Mouse (Mus musculus) ES-Bruce4 (cell line): ENCODE measurements around the gene Dpp6. TPM values are rescaled to one million over a fixed set of nuclear protein-coding genes. Genes with fewer than 3 reads are reported as not detected.

Source experiments
- H3K27ac ChIP-seq: 2 replicates; pipeline ENCODE4 v1.5.1; 2012; ENCODE audit warnings: low read length, inconsistent platforms; ENCODE audit not compliant: insufficient read depth
- H3K27me3 ChIP-seq: 2 replicates; pipeline ENCODE4 v1.6.1; 2012; ENCODE audit warnings: mild to moderate bottlenecking, low read length, inconsistent platforms; ENCODE audit not compliant: control insufficient read depth, poor library complexity, insufficient read depth, severe bottlenecking
- H3K36me3 ChIP-seq: 2 replicates; pipeline ENCODE4 v1.6.1; 2012; ENCODE audit warnings: inconsistent platforms, mild to moderate bottlenecking, low read length, moderate library complexity; ENCODE audit not compliant: control insufficient read depth, poor library complexity, insufficient read depth, severe bottlenecking
- H3K4me1 ChIP-seq: one replicate; pipeline ENCODE4 v1.8.1; 2011; ENCODE audit warnings: low read length; ENCODE audit not compliant: control insufficient read depth, insufficient read depth
- H3K4me3 ChIP-seq: 2 replicates; pipeline ENCODE4 v1.5.1; 2011; ENCODE audit warnings: low read depth, mild to moderate bottlenecking, low read length
- H3K9ac ChIP-seq: 2 replicates; pipeline ENCODE4 v1.6.1; 2012; ENCODE audit warnings: low read depth, mild to moderate bottlenecking, inconsistent platforms; ENCODE audit not compliant: poor library complexity, severe bottlenecking
- H3K9me3 ChIP-seq: replicated peaks from 2 replicates; pipeline ENCODE4 v1.6.1; 2012; ENCODE audit warnings: mild to moderate bottlenecking, low read length, inconsistent platforms; ENCODE audit not compliant: control insufficient read depth, poor library complexity, insufficient read depth, severe bottlenecking
- CTCF ChIP-seq: IDR thresholded peaks from one replicate; pipeline ENCODE4 v1.8.1; 2011; ENCODE audit warnings: low read depth, low read length
- EP300 ChIP-seq: IDR thresholded peaks from 2 replicates; pipeline ENCODE4 v1.6.1; 2011; ENCODE audit warnings: low read depth, low read length; ENCODE audit not compliant: insufficient read depth
- POLR2A ChIP-seq: IDR thresholded peaks from one replicate; pipeline ENCODE4 v1.8.1; 2011; ENCODE audit warnings: low read length; ENCODE audit not compliant: insufficient read depth
- polyA plus RNA-seq: library from polyadenylated mRNA; stranded (reverse); fragments of >200 nt; gene quantifications from 2 replicates; pipeline ENCODE4 v1.2.4, GENCODE M21; 2011; ENCODE audit warnings: low read depth; ENCODE audit not compliant: missing spikeins, insufficient read depth, insufficient read length

Dpp6 gene
- polyA plus RNA-seq, 1 experiment: 4.1 TPM

GRCm38 (mm10) chr5:27656101-27656500 lies 839.1 kb downstream of the Dpp6 start:
- Histone ChIP-seq H3K27me3 (no peaks in the 10 kb centered on the region), H3K9me3 (no peaks in the 10 kb centered on the region), H3K36me3 (no peaks in the 10 kb centered on the region), H3K4me3 (no peak overlapping the region), H3K27ac (no peak overlapping the region), H3K9ac (no peak overlapping the region), H3K4me1 (no peaks in the 10 kb centered on the region)
- TF ChIP-seq CTCF: no peak
- no peak for TF ChIP-seq EP300
- TF ChIP-seq POLR2A: no peak

DNA sequence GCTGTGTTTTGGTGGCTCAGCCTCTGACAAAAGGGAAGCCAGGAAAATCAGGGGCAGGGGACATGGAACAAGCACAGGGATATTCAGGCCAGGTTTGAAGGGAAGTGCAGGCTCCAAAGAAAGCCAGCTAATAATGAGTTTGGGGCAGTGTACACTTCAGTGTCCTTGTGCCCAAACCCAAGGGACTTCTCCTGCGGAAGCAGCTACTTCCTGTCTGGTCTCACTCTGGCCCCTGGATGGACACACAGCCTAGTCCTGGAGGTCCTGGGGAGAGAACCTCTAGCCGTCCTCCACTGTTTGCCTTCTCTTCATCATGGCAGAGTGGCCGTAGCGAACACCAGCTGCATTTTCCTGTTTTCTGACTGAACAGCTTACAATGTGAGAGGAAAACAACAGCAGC lies 840.7 kb downstream of the Dpp6 start:
- Histone ChIP-seq H3K9me3 (no peaks in the 10 kb centered on the region), H3K4me1 (no peaks in the 10 kb centered on the region), H3K27ac (no peak overlapping the region), H3K36me3 (no peaks in the 10 kb centered on the region), H3K4me3 (no peak overlapping the region), H3K27me3 (no peaks in the 10 kb centered on the region), H3K9ac (no peak overlapping the region)
- TF ChIP-seq EP300 (no peak), CTCF (no peak), POLR2A (no peak)

GRCm38 (mm10) chr5:27658165-27658564 lies 841.2 kb downstream of the Dpp6 start:
- Histone ChIP-seq H3K4me1 (no peaks in the 10 kb centered on the region), H3K27me3 (no peaks in the 10 kb centered on the region), H3K9ac (no peak overlapping the region), H3K4me3 (no peak overlapping the region), H3K27ac (no peak overlapping the region), H3K9me3 (no peaks in the 10 kb centered on the region), H3K36me3 (no peaks in the 10 kb centered on the region)
- TF ChIP-seq POLR2A: no peak
- no peak for TF ChIP-seq CTCF
- TF ChIP-seq EP300: no peak

DNA sequence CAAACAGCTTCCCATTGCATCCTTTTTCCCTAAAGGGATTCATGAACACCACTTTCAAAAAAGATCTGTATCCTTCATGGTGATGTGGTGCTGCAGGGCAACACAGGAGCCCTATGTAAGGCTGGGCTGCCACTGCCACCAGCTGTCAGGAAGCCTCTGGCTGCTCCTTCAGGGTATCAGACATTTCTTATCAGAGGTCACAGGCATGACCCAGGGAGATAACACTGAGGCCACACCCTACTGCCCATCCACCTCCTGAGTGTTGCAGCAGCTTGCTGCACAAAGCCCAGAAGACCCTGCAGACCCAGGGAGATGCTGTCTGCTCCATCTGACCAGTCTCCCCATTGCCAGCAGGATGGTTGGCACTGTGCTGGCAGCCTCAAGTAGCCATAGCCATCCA lies 841.6 kb downstream of the Dpp6 start:
- no peak overlapping the region for H3K4me3 ChIP-seq
- no peak overlapping the region for H3K9ac ChIP-seq
- TF ChIP-seq EP300 (no peak), POLR2A (no peak), CTCF (no peak)

GRCm38 (mm10) chr5:27659019-27659418 lies 842.0 kb downstream of the Dpp6 start:
- TF ChIP-seq EP300 (no peak), CTCF (no peak), POLR2A (no peak)
- Histone ChIP-seq H3K4me3 (no peak overlapping the region), H3K36me3 (no peaks in the 10 kb centered on the region)

More for the DNA sequence above, 841.6 kb downstream of the Dpp6 start:
- no peaks in the 10 kb centered on the region for H3K27me3 ChIP-seq
- H3K36me3 ChIP-seq: no peaks in the 10 kb centered on the region
- H3K9me3 ChIP-seq: no peaks in the 10 kb centered on the region
- no peaks in the 10 kb centered on the region for H3K4me1 ChIP-seq
- no peak overlapping the region for H3K27ac ChIP-seq

GRCm38 (mm10) chr5:27659781-27660180 lies 842.8 kb downstream of the Dpp6 start:
- Histone ChIP-seq H3K4me1 (no peaks in the 10 kb centered on the region), H3K36me3 (no peaks in the 10 kb centered on the region), H3K27ac (no peak overlapping the region), H3K4me3 (no peak overlapping the region), H3K9ac (no peak overlapping the region), H3K27me3 (no peaks in the 10 kb centered on the region), H3K9me3 (no peaks in the 10 kb centered on the region)
- TF ChIP-seq POLR2A (no peak), EP300 (no peak), CTCF (no peak)

More at GRCm38 (mm10) chr5:27659019-27659418, 842.0 kb downstream of the Dpp6 start:
- Histone ChIP-seq H3K27ac (no peak overlapping the region), H3K4me1 (no peaks in the 10 kb centered on the region), H3K9me3 (no peaks in the 10 kb centered on the region), H3K27me3 (no peaks in the 10 kb centered on the region), H3K9ac (no peak overlapping the region)
